Mouse (Mus musculus): ENCODE results near the gene Slc5a11. TPM values are rescaled to one million over a fixed set of nuclear protein-coding genes. Genes with fewer than 3 reads are reported as not detected.

The Slc5a11 gene
- total RNA-seq, 1 experiment = 22.0 TPM

- Histone ChIP-seq H3K9me3 (ENCODE audit: control insufficient read depth, insufficient read depth, low read depth, low read length) (no peaks in the 10 kb centered on the region), H3K4me3 (ENCODE audit: insufficient read depth in 1 of 2, low read depth in 1 of 2, low read length in 2 of 2, poor library complexity in 1 of 2, severe bottlenecking in 1 of 2) (no peak overlapping the region), H3K4me1 (ENCODE audit: control insufficient read depth in 2 of 2, insufficient read depth in 2 of 2, low read length in 2 of 2, poor library complexity in 1 of 2) (peaks cover 6 to 28% of the 10 kb centered on the region in 2 experiments), H3K9ac (ENCODE audit: insufficient read depth, low read depth, low read length, poor library complexity, severe bottlenecking) (0 out of 2 replicates have a peak overlapping the region, but pooled peaks have one; percentile 31), H3K27ac (ENCODE audit: insufficient read depth, low read depth, low read length, poor library complexity, severe bottlenecking) (no peak overlapping the region), H3K36me3 (ENCODE audit: control insufficient read depth, insufficient read depth, low read length, poor library complexity, severe bottlenecking) (peaks cover 3% of the 10 kb centered on the region; the same call in 1 of the 2 replicates)
- TF ChIP-seq HCFC1 (IDR thresholded peaks at IDR 0.05; ENCODE audit: borderline replicate concordance, insufficient read depth, low read length) = no peak
- no peak for TF ChIP-seq ZNF384 (IDR thresholded peaks at IDR 0.05; ENCODE audit: low read depth, low read length)
- no peak for TF ChIP-seq MAFK (IDR thresholded peaks at IDR 0.05; ENCODE audit: insufficient read depth, low read depth, low read length)
- TF ChIP-seq ZC3H11A (IDR thresholded peaks at IDR 0.05; ENCODE audit: borderline replicate concordance, low read depth, low read length) = no peak
- no peak for TF ChIP-seq CHD2 (IDR thresholded peaks at IDR 0.05; ENCODE audit: low read depth, low read length)
- DNase-seq (ENCODE audit: low read depth, low spot score) = peak; percentile 19
- in situ Hi-C loops (cut with MboI; ENCODE audit: low sequenced_read_pairs in 2 of 2, unreplicated experiment in 2 of 2) = no loop called here
These were observed 36.8 kb downstream of the Slc5a11 start for GRCm38 (mm10) chr7:123251343-123251742.

GRCm38 (mm10) chr7:123253396-123253795 is 38.8 kb downstream of the Slc5a11 start:
- Histone ChIP-seq H3K9me3 (ENCODE audit: control insufficient read depth, insufficient read depth, low read depth, low read length) (no peaks in the 10 kb centered on the region), H3K36me3 (ENCODE audit: control insufficient read depth, insufficient read depth, low read length, poor library complexity, severe bottlenecking) (peaks cover 6% of the 10 kb centered on the region; the same call in 1 of the 2 replicates), H3K4me3 (ENCODE audit: insufficient read depth in 1 of 2, low read depth in 1 of 2, low read length in 2 of 2, poor library complexity in 1 of 2, severe bottlenecking in 1 of 2) (no peak overlapping the region), H3K27ac (ENCODE audit: insufficient read depth, low read depth, low read length, poor library complexity, severe bottlenecking) (no peak overlapping the region), H3K4me1 (ENCODE audit: control insufficient read depth in 2 of 2, insufficient read depth in 2 of 2, low read length in 2 of 2, poor library complexity in 1 of 2) (peaks cover 6 to 18% of the 10 kb centered on the region in 2 experiments), H3K9ac (ENCODE audit: insufficient read depth, low read depth, low read length, poor library complexity, severe bottlenecking) (no peak overlapping the region)
- in situ Hi-C loops (cut with MboI; ENCODE audit: low sequenced_read_pairs in 2 of 2, unreplicated experiment in 2 of 2) = no loop called here
- DNase-seq (ENCODE audit: low read depth, low spot score) = no peak
- TF ChIP-seq CHD2 (IDR thresholded peaks at IDR 0.05; ENCODE audit: low read depth, low read length) = no peak
- TF ChIP-seq HCFC1 (IDR thresholded peaks at IDR 0.05; ENCODE audit: borderline replicate concordance, insufficient read depth, low read length) = no peak
- TF ChIP-seq MAFK (IDR thresholded peaks at IDR 0.05; ENCODE audit: insufficient read depth, low read depth, low read length) = no peak

GRCm38 (mm10) chr7:123254196-123254970 is 39.8 kb downstream of the Slc5a11 start:
- DNase-seq (ENCODE audit: low read depth, low spot score) = no peak
- peaks cover 6 to 18% of the 10 kb centered on the region in 2 experiments for H3K4me1 ChIP-seq (ENCODE audit: control insufficient read depth in 2 of 2, insufficient read depth in 2 of 2, low read length in 2 of 2, poor library complexity in 1 of 2)
- H3K9ac ChIP-seq (ENCODE audit: insufficient read depth, low read depth, low read length, poor library complexity, severe bottlenecking) = no peak overlapping the region
- H3K4me3 ChIP-seq (ENCODE audit: insufficient read depth in 1 of 2, low read depth in 1 of 2, low read length in 2 of 2, poor library complexity in 1 of 2, severe bottlenecking in 1 of 2) = no peak overlapping the region
- no peak overlapping the region for H3K27ac ChIP-seq (ENCODE audit: insufficient read depth, low read depth, low read length, poor library complexity, severe bottlenecking)
- TF ChIP-seq CHD2 (IDR thresholded peaks at IDR 0.05; ENCODE audit: low read depth, low read length) (no peak), HCFC1 (IDR thresholded peaks at IDR 0.05; ENCODE audit: borderline replicate concordance, insufficient read depth, low read length) (no peak), ZNF384 (IDR thresholded peaks at IDR 0.05; ENCODE audit: low read depth, low read length) (no peak), ZC3H11A (IDR thresholded peaks at IDR 0.05; ENCODE audit: borderline replicate concordance, low read depth, low read length) (no peak), MAFK (IDR thresholded peaks at IDR 0.05; ENCODE audit: insufficient read depth, low read depth, low read length) (no peak)
- H3K36me3 ChIP-seq (ENCODE audit: control insufficient read depth, insufficient read depth, low read length, poor library complexity, severe bottlenecking) = peaks cover 7% of the 10 kb centered on the region; the same call in 1 of the 2 replicates
- H3K9me3 ChIP-seq (ENCODE audit: control insufficient read depth, insufficient read depth, low read depth, low read length) = no peaks in the 10 kb centered on the region
- in situ Hi-C loops (cut with MboI; ENCODE audit: low sequenced_read_pairs in 2 of 2, unreplicated experiment in 2 of 2) = no loop called here

GRCm38 (mm10) chr7:123258103-123258502 is 43.5 kb downstream of the Slc5a11 start:
- TF ChIP-seq ZC3H11A (IDR thresholded peaks at IDR 0.05; ENCODE audit: borderline replicate concordance, low read depth, low read length) = no peak
- H3K27ac ChIP-seq (ENCODE audit: insufficient read depth, low read depth, low read length, poor library complexity, severe bottlenecking) = no peak overlapping the region
- peaks cover 4% of the 10 kb centered on the region; the same call in 1 of the 2 replicates for H3K36me3 ChIP-seq (ENCODE audit: control insufficient read depth, insufficient read depth, low read length, poor library complexity, severe bottlenecking)

More at GRCm38 (mm10) chr7:123258103-123258502, 43.5 kb downstream of the Slc5a11 start:
- no peaks in the 10 kb centered on the region for H3K9me3 ChIP-seq (ENCODE audit: control insufficient read depth, insufficient read depth, low read depth, low read length)
- H3K4me1 ChIP-seq (ENCODE audit: control insufficient read depth in 2 of 2, insufficient read depth in 2 of 2, low read length in 2 of 2, poor library complexity in 1 of 2) = peaks cover 0 to 3% of the 10 kb centered on the region in 2 experiments; a peak in 1 of 4 replicates
- DNase-seq (ENCODE audit: low read depth, low spot score) = no peak
- H3K9ac ChIP-seq (ENCODE audit: insufficient read depth, low read depth, low read length, poor library complexity, severe bottlenecking) = no peak overlapping the region
- in situ Hi-C loops (cut with MboI; ENCODE audit: low sequenced_read_pairs in 2 of 2, unreplicated experiment in 2 of 2) = no loop called here
- H3K4me3 ChIP-seq (ENCODE audit: insufficient read depth in 1 of 2, low read depth in 1 of 2, low read length in 2 of 2, poor library complexity in 1 of 2, severe bottlenecking in 1 of 2) = no peak overlapping the region
